Mouse (Mus musculus) midbrain, postnatal 0 days (tissue): ENCODE results near the gene Soga1. TPM values are rescaled to one million over a fixed set of nuclear protein-coding genes. Genes with fewer than 3 reads are reported as not detected.
A peak's percentile ranks its signal among the peaks of the same experiment; 100 is the strongest.

Experiments used
- ATAC-seq: fragments of 200-750 bp; cut with Nextera tagmentation; 2 replicates; pipeline ENCODE4 v1.8.0; 2017; ENCODE audit warnings: moderate number of reproducible peaks, mild to moderate bottlenecking, moderate TSS enrichment, moderate library complexity; ENCODE audit not compliant: low FRiP score
- DNase-seq: peaks from one replicate; pipeline ENCODE4 v3.0.0-alpha.2; 2015; ENCODE audit warnings: low spot score
- H3K27ac ChIP-seq: fragments of 300-500 bp; sonication (generic); 2 replicates; pipeline ENCODE4 v1.5.1; 2014; ENCODE audit warnings: low read depth, mild to moderate bottlenecking, low read length, mixed read lengths
- H3K27me3 ChIP-seq: fragments of 300-500 bp; sonication (generic); 2 replicates; pipeline ENCODE4 v1.6.1; 2014; ENCODE audit warnings: low read length, control low read depth, mixed read lengths; ENCODE audit not compliant: insufficient read depth
- H3K36me3 ChIP-seq: fragments of 300-500 bp; sonication (generic); 2 replicates; pipeline ENCODE4 v1.6.1; 2014; ENCODE audit warnings: low read length, control low read depth, mixed read lengths; ENCODE audit not compliant: insufficient read depth
- H3K4me1 ChIP-seq: fragments of 300-500 bp; sonication (generic); 2 replicates; pipeline ENCODE4 v1.6.1; 2014; ENCODE audit warnings: mild to moderate bottlenecking, control low read depth, antibody characterized with exemption, low read length, mixed read lengths; ENCODE audit not compliant: insufficient read depth
- H3K4me2 ChIP-seq: fragments of 300-500 bp; sonication (generic); 2 replicates; pipeline ENCODE4 v1.6.1; 2014; ENCODE audit warnings: low read depth, mild to moderate bottlenecking, low read length, mixed read lengths; ENCODE audit not compliant: poor library complexity, severe bottlenecking
- H3K4me3 ChIP-seq: fragments of 300-500 bp; sonication (generic); 2 replicates; pipeline ENCODE4 v1.5.1; 2014; ENCODE audit warnings: low read depth, mild to moderate bottlenecking, low read length, moderate library complexity
- H3K9ac ChIP-seq: fragments of 300-500 bp; sonication (generic); replicated peaks from 2 replicates; pipeline ENCODE4 v1.6.1; 2014; ENCODE audit warnings: mild to moderate bottlenecking, low read length, moderate library complexity, mixed read lengths; ENCODE audit not compliant: poor library complexity, severe bottlenecking
- H3K9me3 ChIP-seq: fragments of 300-500 bp; sonication (generic); 2 replicates; pipeline ENCODE4 v1.6.1; 2016; ENCODE audit warnings: low read length, control low read depth
- CTCF ChIP-seq: IDR thresholded peaks from 2 replicates; pipeline ENCODE4 v1.5.1; 2016; ENCODE audit warnings: antibody characterized with exemption, mild to moderate bottlenecking
- WGBS: fragments of 180-500 bp; shearing (Covaris S2); extraction: QIAGEN DNeasy Blood & Tissue Kit; methylation state at CpG from one replicate; pipeline ENCODE4 v1.1.7; 2014; 5-methylcytosine and 5-hydroxymethylcytosine counted together
- polyA plus RNA-seq: library from polyadenylated mRNA; unstranded; fragments of >200 nt; fragmentation: Nextera tagmentation; extraction: Ambion mirVana; gene quantifications from 2 replicates; pipeline ENCODE4 v1.2.1, GENCODE M21; 2015
- total RNA-seq: library from RNA; depleted of rRNA; stranded (reverse); fragments of >200 nt; gene quantifications from 2 replicates; pipeline ENCODE4 v1.2.3, GENCODE M21; 2014

Gene Soga1
- total and polyA plus RNA-seq, 2 experiments from 2014 or later: 3.9 to 132 TPM

- Histone ChIP-seq H3K27me3 (no peaks in the 10 kb centered on the region), H3K27ac (no peak overlapping the region), H3K4me2 (no peak overlapping the region), H3K9ac (no peak overlapping the region), H3K9me3 (no peaks in the 10 kb centered on the region), H3K36me3 (peaks cover 7% of the 10 kb centered on the region), H3K4me1 (peaks cover 6% of the 10 kb centered on the region; the same call in 1 of the 2 replicates), H3K4me3 (no peak overlapping the region)
- WGBS: 69% methylated on average over 10 of the region's 11 CpGs
- DNase-seq (peak; percentile 29), ATAC-seq (no peak)
- no peak for TF ChIP-seq CTCF
Measured at GRCm38 (mm10) chr2:157010634-157011310, 68.3 kb downstream of the Soga1 start.

- ATAC-seq (no peak), DNase-seq (no peak)
- no peaks in the 10 kb centered on the region for H3K9me3 ChIP-seq
- H3K9ac ChIP-seq: no peak overlapping the region
- no peak overlapping the region for H3K4me3 ChIP-seq
- no peak for TF ChIP-seq CTCF
- H3K4me2 ChIP-seq: no peak overlapping the region
- H3K36me3 ChIP-seq: peaks cover 2% of the 10 kb centered on the region
- H3K27ac ChIP-seq: no peak overlapping the region
- H3K27me3 ChIP-seq: no peaks in the 10 kb centered on the region
- peaks cover 6% of the 10 kb centered on the region; the same call in 1 of the 2 replicates for H3K4me1 ChIP-seq
Measured at GRCm38 (mm10) chr2:157010121-157010520, 68.9 kb downstream of the Soga1 start.

- H3K4me1 ChIP-seq: peaks cover 6% of the 10 kb centered on the region; the same call in 1 of the 2 replicates
- no peaks in the 10 kb centered on the region for H3K27me3 ChIP-seq
- H3K27ac ChIP-seq: no peak overlapping the region
- H3K9me3 ChIP-seq: no peaks in the 10 kb centered on the region
- H3K4me3 ChIP-seq: no peak overlapping the region
- ATAC-seq (no peak), DNase-seq (no peak)
- TF ChIP-seq CTCF: no peak
- H3K9ac ChIP-seq: no peak overlapping the region
- no peak overlapping the region for H3K4me2 ChIP-seq
- no peaks in the 10 kb centered on the region for H3K36me3 ChIP-seq
Measured at GRCm38 (mm10) chr2:157008509-157008908, 70.5 kb downstream of the Soga1 start.

GRCm38 (mm10) chr2:157007234-157007596 lies 71.8 kb downstream of the Soga1 start:
- 35% methylated on average over 5 of the region's 5 CpGs for WGBS
- Histone ChIP-seq H3K4me1 (peaks cover 6% of the 10 kb centered on the region; the same call in 1 of the 2 replicates), H3K4me3 (peak overlapping the region; percentile 57), H3K4me2 (peak overlapping the region; percentile 99), H3K9ac (peak overlapping the region; percentile 67), H3K9me3 (no peaks in the 10 kb centered on the region), H3K36me3 (no peaks in the 10 kb centered on the region), H3K27me3 (no peaks in the 10 kb centered on the region), H3K27ac (peak overlapping the region; percentile 70)
- no peak for TF ChIP-seq CTCF
- peak; percentile 7; the same call in 1 of the 2 replicates for ATAC-seq
- no peak for DNase-seq

- Histone ChIP-seq H3K27me3 (no peaks in the 10 kb centered on the region), H3K4me2 (peak within 1 kb of the TSS; percentile 99), H3K9ac (peak within 1 kb of the TSS; percentile 67), H3K9me3 (no peaks in the 10 kb centered on the region), H3K36me3 (no peaks in the 10 kb centered on the region), H3K27ac (peak within 1 kb of the TSS; percentile 70), H3K4me1 (peaks cover 6% of the 10 kb centered on the region; the same call in 1 of the 2 replicates), H3K4me3 (peak within 1 kb of the TSS; percentile 57)
- no peak for TF ChIP-seq CTCF
- under 1% methylated on average over 47 of the region's 56 CpGs for WGBS
- peak; percentile 83 for ATAC-seq
- DNase-seq: peak; percentile 88
Measured at GRCm38 (mm10) chr2:157006511-157007233, 72.4 kb downstream of the Soga1 start, which contains the start of gene Dsn1. Gene Dsn1 (minus strand): TSS chr2:157007154.

GRCm38 (mm10) chr2:157002321-157002720 lies 76.7 kb downstream of the Soga1 start:
- no peak overlapping the region for H3K4me2 ChIP-seq
- no peak overlapping the region for H3K4me3 ChIP-seq
- 95% methylated on average over 4 of the region's 4 CpGs for WGBS
- no peaks in the 10 kb centered on the region for H3K36me3 ChIP-seq
- H3K27ac ChIP-seq: no peak overlapping the region
- H3K9me3 ChIP-seq: no peaks in the 10 kb centered on the region
- peaks cover 5% of the 10 kb centered on the region; the same call in 1 of the 2 replicates for H3K4me1 ChIP-seq
- ATAC-seq: no peak
- no peak overlapping the region for H3K9ac ChIP-seq
- DNase-seq: no peak
- H3K27me3 ChIP-seq: no peaks in the 10 kb centered on the region
- no peak for TF ChIP-seq CTCF
